Mouse (Mus musculus): Measurements from ENCODE around the gene Plxdc2.

The Plxdc2 gene

GRCm38 (mm10) chr2:16545207-16545606 lies 189.1 kb downstream of the Plxdc2 start:
- no peak for ATAC-seq (ENCODE audit: insufficient number of reproducible peaks, low FRiP score, low TSS enrichment)

- ATAC-seq (ENCODE audit: insufficient number of reproducible peaks, low FRiP score, low TSS enrichment): no peak
These were observed 203.2 kb downstream of the Plxdc2 start for GRCm38 (mm10) chr2:16559287-16559686.

GRCm38 (mm10) chr2:16568263-16568662 lies 212.2 kb downstream of the Plxdc2 start:
- no peak for ATAC-seq (ENCODE audit: insufficient number of reproducible peaks, low FRiP score, low TSS enrichment)

- ATAC-seq (ENCODE audit: insufficient number of reproducible peaks, low FRiP score, low TSS enrichment): no peak
These were observed 215.2 kb downstream of the Plxdc2 start for GRCm38 (mm10) chr2:16571169-16571751.

GRCm38 (mm10) chr2:16576566-16576965 lies 220.5 kb downstream of the Plxdc2 start:
- ATAC-seq (ENCODE audit: insufficient number of reproducible peaks, low FRiP score, low TSS enrichment): no peak

- no peak for ATAC-seq (ENCODE audit: insufficient number of reproducible peaks, low FRiP score, low TSS enrichment)
These were observed 222.0 kb downstream of the Plxdc2 start for GRCm38 (mm10) chr2:16578153-16578552.

GRCm38 (mm10) chr2:16588546-16588945 lies 232.4 kb downstream of the Plxdc2 start:
- no peak for ATAC-seq (ENCODE audit: insufficient number of reproducible peaks, low FRiP score, low TSS enrichment)

- ATAC-seq (ENCODE audit: insufficient number of reproducible peaks, low FRiP score, low TSS enrichment): no peak
These were observed 239.3 kb downstream of the Plxdc2 start for GRCm38 (mm10) chr2:16595451-16595850.

GRCm38 (mm10) chr2:16598231-16598630 lies 242.1 kb downstream of the Plxdc2 start:
- no peak for ATAC-seq (ENCODE audit: insufficient number of reproducible peaks, low FRiP score, low TSS enrichment)

GRCm38 (mm10) chr2:16604291-16604690 lies 248.2 kb downstream of the Plxdc2 start:
- ATAC-seq (ENCODE audit: insufficient number of reproducible peaks, low FRiP score, low TSS enrichment): no peak

GRCm38 (mm10) chr2:16607792-16608586 lies 251.9 kb downstream of the Plxdc2 start:
- no peak for ATAC-seq (ENCODE audit: insufficient number of reproducible peaks, low FRiP score, low TSS enrichment)

GRCm38 (mm10) chr2:16642061-16642460 lies 286.0 kb downstream of the Plxdc2 start:
- ATAC-seq (ENCODE audit: insufficient number of reproducible peaks, low FRiP score, low TSS enrichment): no peak

- no peak for ATAC-seq (ENCODE audit: insufficient number of reproducible peaks, low FRiP score, low TSS enrichment)
These were observed 295.6 kb downstream of the Plxdc2 start for GRCm38 (mm10) chr2:16651713-16652112.

- no peak for ATAC-seq (ENCODE audit: insufficient number of reproducible peaks, low FRiP score, low TSS enrichment)
These were observed 308.4 kb downstream of the Plxdc2 start for GRCm38 (mm10) chr2:16664516-16664915.

- no peak for ATAC-seq (ENCODE audit: insufficient number of reproducible peaks, low FRiP score, low TSS enrichment)
These were observed 312.3 kb downstream of the Plxdc2 start for GRCm38 (mm10) chr2:16668391-16668790.

- no peak for ATAC-seq (ENCODE audit: insufficient number of reproducible peaks, low FRiP score, low TSS enrichment)
These were observed 326.8 kb downstream of the Plxdc2 start for GRCm38 (mm10) chr2:16682905-16683304.

- ATAC-seq (ENCODE audit: insufficient number of reproducible peaks, low FRiP score, low TSS enrichment): no peak
These were observed 327.6 kb downstream of the Plxdc2 start for GRCm38 (mm10) chr2:16683739-16684138.

- ATAC-seq (ENCODE audit: insufficient number of reproducible peaks, low FRiP score, low TSS enrichment): no peak
These were observed 328.4 kb downstream of the Plxdc2 start for GRCm38 (mm10) chr2:16684529-16684928.

- no peak for ATAC-seq (ENCODE audit: insufficient number of reproducible peaks, low FRiP score, low TSS enrichment)
These were observed 340.3 kb downstream of the Plxdc2 start for GRCm38 (mm10) chr2:16696390-16696789.

- no peak for ATAC-seq (ENCODE audit: insufficient number of reproducible peaks, low FRiP score, low TSS enrichment)
These were observed 341.1 kb downstream of the Plxdc2 start for GRCm38 (mm10) chr2:16697181-16697580.

GRCm38 (mm10) chr2:16706227-16706626 lies 350.1 kb downstream of the Plxdc2 start:
- no peak for ATAC-seq (ENCODE audit: insufficient number of reproducible peaks, low FRiP score, low TSS enrichment)

GRCm38 (mm10) chr2:16709885-16710284 lies 353.8 kb downstream of the Plxdc2 start:
- no peak for ATAC-seq (ENCODE audit: insufficient number of reproducible peaks, low FRiP score, low TSS enrichment)

All from cerebellum, adult (tissue).